Mouse (Mus musculus): ENCODE results near the gene Gsk3a.
A peak's percentile ranks its signal among the peaks of the same experiment; 100 is the strongest.

Gsk3a gene

DNA sequence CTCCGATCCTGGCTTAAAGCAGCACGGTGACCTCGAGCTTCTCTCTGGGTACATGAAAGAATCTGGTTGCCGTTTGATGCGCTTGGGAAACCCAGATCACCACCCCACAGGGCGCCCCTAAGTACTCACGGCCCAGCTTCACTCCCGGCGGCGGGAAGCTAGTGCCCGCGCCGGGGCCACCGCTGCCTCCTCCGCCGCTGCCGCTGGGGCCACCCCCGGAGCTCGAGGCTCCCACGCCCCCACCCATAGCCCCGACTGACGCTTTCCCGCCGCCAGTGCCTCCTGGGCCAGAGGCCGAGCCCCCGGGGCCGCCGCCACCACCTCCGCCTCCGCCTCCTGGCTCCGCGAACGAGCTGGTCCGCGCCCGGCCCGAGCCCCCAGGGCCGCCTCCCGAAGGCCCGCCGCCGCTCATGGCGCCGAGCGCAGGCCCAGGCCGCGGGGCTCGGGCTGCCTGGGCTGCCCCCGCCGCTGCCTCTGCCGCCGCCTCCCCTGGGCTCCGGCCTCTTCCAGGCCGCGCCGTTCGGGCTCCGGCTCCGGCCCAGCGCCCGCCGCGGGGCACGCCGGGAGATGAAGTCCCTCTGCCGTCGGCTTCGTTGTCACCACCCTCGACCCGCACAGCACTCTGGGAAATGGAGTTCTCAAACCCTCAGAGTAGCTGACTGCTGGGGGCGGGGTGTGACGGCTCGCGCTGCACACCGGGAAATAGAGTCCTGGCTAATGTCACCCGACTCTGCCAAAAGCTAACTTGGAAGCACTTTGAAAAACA is at the start of gene Gsk3a:
Gsk3a (minus strand) TSS at position 603 of the 766 bp plus-strand sequence.
- peak; percentile 95 for DNase-seq

DNA sequence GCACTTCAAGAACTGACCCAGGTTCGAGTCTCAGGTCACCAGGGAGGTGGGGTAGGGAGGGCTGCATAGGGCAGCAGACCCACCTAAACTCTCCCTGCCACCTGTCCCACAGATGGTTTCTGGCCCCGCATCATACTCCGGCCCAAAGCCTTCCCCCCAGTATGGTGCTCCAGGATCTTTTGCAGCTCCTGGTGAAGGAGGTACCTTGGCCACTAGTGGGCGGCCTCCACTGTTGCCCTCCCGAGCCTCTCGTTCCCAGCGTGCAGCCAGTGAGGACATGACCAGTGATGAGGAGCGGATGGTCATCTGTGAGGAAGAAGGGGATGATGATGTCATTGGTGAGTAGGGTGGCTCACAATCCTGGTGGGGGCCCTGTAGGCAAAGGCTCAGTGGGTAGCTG is 49.3 kb upstream of the Gsk3a start:
- no peak for DNase-seq

DNA sequence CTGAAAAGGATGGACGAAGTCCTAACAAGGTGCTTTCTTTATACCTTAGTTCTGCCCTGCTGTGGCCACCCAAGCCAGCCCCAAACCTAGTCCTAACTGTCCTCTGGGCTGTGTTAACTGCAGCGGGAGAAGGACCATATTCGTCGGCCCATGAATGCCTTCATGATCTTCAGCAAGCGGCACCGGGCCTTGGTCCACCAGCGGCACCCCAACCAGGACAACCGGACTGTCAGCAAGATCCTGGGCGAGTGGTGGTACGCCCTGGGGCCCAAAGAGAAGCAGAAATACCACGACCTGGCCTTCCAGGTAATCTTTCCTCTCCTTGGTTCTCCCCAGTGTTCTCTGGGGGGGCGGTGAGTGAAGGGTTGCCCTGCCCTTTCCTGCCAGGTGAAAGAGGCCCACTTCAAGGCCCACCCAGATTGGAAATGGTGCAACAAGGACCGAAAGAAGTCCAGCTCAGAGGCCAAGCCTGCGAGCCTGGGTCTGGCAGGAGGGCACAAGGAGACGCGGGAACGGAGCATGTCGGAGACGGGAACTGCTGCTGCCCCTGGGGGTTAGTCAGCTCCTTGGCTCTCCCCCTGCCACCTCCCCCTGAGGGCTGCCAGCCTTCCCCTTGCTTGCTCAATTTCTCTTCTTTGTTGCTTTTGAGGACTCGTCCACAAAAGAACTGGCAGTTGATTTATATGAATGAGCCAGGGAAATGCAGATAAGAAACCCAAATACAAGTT is 48.0 kb upstream of the Gsk3a start:
- no peak for DNase-seq

DNA sequence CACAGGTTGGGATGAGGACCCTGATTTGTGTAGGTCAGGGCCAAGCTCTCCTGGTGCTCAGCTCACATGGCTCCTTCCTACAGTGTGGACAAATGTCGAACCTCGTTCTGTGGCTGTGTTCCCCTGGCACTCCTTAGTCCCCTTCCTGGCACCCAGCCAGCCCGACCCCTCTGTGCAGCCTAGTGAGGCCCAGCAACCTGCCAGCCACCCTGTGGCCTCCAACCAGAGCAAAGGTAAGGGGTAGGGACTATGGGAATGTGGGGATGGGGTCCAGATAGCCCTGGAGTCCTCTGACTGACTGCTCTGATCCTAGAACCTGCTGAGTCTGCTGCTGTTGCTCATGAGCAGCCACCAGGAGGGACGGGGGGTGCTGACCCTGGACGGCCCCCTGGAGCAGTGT is 47.1 kb upstream of the Gsk3a start:
- peak; percentile 51 for DNase-seq

DNA sequence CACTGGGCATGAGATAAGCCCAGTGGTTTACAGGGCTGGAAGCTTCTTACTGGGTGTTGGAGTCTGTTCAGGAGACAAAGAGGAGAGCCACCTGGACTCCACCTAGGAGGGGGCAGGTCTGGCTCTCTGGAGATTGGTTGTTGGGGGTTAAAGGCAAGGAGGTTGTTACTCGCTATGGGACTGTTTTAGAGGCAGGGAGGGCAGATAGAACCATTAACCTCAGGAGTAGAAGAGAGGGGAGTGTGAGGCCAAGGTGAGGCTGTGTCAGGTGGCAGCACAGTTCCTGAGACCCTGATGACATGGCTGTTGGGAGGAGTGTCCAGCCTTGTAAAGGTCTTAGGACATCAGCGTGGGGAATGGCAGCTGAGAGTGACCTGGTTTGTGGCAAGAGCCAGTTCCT is 46.5 kb upstream of the Gsk3a start:
- DNase-seq, result no peak

DNA sequence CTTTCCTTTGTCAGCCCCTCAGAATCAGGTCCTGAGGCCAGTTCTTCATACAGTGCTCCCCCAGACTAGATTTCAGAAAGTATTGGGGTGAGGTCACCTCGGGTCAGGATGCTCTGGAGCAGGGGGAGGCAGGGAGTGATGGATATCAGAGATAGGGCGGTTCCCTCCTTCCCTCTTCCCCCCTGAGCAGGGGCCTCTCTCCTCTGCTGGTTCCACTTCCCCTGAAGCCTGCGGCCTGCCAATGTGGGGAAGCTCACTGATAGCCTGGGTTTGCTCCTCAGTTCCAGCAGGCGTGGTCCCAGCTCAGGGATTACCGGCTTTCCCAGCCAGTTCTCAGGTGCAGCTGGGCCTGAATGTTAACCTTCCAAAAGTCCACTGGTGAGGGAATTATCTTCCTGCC is 46.0 kb upstream of the Gsk3a start:
- DNase-seq, result no peak

DNA sequence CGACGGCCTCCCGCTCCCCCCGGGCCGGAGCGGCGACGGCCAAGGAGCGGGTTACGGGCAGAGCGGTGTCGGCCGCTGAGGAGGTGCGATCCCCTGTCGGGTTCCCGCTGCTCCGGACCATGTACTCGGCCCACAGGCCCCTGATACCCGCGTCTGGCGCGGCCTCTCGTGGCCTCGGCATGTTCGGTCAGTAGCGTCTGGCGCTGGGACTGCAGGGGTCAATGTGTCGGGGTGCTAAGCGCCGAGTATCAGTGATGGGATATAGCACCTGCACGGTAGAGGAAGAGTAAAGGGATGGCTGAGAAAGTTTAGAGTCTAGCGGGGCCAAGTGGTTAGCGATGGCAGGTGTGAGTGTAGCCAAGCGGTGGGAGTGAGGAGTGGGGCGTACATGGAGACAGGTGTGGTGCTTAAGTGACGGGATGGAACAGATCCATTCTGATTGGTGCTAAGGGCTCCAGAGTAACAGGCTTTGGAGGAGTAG is 45.1 kb upstream of the Gsk3a start:
- DNase-seq, result no peak

DNA sequence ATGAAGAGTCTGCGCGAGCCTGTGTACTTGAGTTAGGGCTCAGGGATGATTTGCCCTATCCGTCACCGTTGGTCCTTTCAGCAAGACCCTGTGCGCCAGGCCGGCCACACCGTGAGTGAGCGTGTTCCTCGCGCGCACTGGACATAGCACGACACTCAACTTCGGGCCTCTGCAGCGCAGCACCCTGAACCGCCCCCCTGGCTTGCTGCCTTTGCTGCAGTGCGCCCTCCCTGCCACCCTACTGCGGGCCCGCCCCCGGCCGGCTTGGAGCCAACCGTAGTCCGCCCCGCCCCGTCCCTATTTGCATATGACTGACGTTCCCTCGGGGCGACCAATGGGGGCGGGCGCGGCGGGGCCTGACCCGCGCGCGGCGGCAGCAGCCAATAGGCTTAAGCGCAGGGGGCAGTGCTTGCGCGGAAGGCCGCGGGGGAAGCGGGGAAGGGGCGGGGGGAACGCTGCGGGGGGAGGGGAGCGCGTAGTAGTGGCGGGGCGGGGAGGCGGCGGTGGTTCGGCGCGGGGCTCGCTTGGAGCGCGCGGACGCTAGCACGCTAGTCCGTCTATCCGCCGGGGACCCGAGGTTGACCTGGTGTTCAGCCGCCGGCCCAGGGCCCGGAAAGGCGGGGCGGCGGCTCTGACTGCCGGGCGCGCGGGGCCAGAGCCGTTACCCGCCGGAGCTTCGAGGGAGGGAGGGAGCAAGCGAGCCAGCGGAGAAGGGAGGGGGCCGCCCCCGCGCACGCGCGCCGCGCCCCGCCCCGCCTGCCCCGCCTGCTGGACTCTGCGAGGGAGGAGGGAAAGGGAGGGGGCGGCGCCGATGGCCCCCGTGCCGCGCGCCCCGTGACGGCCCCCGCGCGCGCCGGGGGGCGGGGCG is 44.3 kb upstream of the Gsk3a start:
- peak; percentile 98 for DNase-seq

DNA sequence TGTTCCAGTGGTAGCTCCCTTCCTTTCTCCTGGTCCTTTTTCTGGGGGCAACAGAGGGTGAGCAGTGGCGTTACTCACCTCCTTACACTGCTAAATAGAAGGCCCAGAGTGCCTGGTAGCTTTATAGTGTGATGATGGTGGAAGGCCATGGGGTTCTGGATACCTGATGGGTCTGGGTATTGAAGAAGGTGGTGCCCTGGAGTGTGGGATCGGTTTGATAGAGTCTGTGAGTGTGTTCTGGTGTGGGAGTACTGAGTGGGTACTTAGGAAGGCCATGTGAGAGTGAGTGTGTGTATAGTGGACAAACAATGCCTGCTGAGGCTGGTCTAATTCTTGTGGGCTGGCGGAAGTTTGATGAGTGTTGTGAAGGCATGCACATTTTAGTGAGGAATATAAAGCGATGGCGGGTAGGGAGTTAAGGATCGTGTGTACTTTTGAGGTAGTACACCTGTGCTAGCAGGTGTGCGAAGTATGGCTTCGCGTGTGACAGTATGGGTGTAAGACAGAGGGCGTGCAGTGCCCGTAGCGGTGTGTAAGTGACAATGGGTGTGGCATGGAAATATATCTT is 43.6 kb upstream of the Gsk3a start:
- no peak for DNase-seq

DNA sequence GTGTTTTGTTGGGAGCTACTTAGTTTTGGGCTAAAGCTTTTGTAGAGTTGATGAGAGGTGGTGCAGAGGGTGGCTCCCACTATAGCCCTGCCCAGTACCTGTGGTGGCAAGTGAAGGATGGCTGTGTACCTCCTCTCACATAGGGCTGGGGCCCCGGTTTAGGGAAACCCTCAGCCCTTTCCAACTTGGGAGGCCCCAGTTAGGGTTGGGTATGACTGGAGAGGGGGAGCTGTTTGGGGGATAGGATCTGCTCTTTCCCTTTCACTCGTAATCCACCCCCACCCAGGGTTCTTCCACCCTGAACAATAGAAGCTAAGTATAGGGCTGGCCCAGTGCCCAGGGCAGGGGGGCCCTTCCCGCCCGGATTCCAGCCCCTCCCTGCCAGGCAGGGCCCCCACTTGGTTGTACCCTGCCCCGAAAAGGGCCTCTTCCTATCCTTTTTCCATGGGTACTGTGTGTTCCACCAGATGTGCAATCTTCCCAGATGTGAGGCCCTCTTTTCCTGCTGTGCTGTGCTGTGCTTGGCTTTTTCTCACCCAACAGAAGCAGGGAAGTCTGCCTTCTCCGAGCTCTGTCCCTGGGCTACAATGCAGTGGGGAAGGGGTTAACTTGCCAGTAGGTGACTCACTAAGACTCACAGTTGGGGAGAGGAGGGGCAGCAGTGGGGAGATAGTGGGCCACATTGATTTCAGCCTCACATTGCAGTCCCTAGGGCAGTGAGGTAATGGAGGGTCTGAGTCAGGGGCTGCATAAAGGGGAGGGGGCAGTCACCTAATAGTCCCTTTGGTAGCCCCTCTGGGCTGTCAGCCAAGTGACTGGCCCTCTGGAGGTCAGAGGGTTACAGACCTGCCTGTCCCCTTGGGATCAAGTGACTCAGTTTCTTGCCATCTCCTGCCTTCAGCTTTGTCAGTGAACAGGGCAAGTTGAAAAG is 42.5 kb upstream of the Gsk3a start:
- DNase-seq, result no peak

DNA sequence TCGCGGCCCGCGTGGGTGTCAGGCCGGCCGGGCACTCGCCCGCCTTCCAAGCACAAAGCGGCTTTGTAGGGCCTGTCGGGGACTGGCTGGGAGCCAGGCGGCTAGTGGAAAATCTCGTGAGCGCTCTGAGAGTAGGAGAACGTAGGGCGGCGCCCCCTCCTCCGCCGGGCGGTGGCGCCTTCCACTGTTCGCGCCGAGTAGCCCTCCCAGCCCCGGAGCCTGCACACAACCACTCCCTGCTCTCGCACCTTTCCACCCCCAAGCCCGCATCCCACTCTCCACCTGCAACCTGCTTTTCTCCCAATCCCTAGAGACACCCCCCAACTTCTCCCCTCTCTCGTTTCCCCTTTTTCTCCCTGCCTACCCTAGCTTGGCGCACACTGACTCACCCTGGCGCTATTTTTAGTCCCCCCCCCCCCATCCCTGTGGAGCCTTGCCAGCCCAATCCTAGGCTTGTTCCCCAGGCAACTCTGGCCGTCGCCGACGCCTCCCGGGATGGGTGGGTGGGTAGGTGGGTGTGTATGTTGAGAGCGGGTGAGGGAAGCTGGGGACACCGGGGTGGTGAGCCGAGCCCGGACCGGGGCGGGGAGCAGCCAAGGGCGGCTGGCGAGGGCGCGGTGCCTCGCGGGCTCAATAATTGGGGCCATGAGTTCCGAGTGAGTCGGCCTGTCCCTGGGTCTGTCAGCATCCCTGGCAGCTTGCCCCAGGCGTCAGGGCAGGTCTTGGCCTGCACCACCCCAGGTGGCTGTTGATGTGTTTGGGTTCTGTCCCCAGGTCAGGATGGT is 41.6 kb upstream of the Gsk3a start:
- DNase-seq, result peak; percentile 95

DNA sequence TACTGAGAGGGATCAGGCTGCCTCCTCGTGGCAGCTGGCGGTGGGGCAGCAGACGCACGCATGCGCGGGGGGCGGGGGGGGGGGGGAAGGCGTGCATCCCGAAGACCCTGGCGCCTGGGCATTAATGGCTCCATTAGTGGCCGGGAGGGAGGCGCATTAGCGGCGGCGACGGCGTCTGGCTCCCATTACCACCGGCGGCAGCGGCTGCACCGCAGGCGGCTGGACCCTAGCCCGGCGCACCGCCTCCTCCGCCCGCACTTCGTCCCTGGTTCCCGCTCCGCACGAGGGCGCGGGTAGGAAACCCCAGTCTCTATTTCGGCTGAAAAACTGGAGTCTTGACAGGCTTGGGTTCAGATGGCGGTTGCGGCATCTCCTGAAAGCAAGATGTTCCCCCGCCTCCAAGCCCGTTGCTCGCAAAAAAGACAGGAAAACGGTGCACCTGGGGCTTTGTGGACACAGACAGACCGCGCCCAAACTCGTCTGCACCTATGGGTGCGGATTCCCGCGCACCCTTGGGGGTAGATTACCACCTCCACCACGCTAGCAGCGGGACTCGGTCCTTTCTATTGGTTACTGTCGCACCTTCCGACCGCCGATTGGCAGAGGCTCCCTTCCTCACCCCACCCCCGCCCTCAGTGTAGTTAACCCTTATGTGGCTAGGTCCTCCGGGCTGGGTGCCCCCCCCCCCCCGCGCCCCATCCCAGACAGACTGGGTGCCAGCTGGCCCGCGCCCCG is 40.9 kb upstream of the Gsk3a start:
- DNase-seq, result peak; percentile 83

DNA sequence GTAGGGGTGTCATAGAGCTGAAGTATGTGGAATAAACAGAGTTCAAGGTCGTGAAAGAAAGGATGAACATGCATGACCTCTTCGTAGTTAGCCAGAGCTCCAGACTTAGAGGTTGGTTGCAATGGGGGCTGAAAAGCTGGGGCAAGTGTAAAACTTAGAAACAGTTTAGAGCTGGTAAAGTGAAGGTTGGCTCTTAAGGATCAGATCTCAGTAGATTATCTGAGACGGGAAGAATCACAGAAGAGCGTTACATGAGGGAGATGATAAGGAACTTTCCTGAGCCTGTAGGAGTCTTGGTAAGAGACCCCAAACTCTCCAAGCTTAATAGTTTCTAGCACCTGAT is 40.3 kb upstream of the Gsk3a start:
- no peak for DNase-seq

DNA sequence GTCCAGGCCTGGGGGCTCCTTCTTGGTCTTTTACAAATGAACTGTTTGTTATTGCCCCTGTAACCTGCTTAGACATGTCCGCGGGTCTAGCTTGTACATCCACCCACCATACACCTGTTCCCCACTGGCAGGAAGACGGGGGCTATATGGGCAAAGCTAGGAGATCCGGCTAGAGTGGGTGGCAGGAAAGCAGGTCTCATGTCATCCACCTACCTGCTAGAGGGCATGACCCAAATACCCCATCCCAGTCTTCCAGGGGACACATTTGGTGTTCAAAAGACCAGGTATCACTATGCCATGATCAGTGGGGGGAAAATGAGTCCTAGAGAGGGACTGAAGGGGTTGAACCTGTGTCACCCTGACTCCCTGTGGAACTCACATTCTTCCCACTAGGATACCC is 39.8 kb upstream of the Gsk3a start:
- DNase-seq, result no peak

DNA sequence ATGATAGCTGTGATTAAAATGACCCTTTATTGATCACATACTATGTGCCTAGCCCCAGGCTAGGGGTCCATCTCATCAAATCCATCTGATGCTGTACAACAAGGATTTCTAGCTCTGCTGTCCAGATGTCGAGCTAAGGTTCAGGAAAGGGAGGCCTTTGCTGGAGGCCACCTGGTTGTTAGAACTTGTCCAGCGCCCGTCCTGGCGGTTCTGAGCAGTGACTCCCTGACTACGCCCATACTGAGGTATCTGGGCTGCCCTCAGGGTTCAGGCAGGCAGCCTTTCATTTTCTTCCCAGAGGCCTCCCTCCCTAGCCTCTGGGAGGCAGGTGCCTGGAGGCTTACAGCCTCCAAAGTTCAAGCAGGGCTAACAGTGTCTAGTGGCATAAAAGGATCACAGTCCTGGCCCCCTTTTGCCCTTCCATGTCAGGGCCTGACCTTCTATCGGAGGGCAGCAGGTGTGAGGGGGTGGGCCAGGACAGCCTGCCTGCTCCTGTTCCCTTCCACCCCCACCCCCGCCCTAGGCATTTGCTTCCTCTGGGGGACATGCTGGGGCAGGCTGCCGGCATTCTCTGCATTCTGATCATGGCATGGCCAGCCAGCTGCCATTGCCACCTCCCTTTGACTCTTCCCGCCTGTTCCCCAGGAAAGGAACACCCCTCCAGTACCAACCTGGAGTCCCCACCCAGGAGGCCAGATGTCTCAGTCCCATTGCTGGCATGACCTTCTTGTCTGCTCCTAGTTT is 38.1 kb upstream of the Gsk3a start:
- no peak for DNase-seq

DNA sequence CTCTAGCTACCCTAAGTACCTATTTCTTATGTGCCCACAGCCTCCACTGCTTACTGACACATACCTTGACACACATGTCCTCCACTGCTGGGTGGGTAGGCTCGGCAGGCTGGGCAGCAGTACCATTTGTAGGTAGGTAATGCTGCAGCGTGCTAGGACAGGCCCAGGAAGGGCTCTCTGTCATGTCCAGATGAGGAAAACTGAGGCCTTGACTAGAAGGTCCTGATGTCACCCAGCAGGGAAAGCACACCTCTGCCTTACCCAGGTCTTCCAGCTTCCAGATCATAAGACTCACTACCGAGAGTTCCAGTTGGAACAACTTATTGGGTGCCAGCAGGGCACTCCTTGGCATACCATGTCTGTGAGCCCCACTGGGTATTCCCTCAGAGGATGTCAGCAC is 37.3 kb upstream of the Gsk3a start:
- no peak for DNase-seq

DNA sequence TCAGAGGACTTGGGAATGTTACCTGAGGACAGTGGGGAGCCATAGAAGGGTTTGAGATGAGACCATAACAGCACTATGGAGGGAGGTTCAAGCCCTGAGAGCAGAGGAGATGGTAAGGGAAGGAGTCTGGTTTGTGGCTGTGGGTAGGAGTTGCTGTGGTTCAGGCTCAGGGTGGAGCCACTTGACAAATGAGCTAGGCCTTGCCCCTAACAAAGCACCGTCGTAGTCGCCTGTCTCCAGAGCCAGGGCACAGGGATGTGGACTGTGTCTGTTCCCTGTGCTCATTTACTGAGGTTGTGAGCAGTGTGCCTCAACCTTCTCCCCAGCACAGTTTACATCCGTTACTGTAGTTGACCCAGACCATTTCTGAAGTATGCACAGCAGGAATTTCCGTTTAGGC is 36.9 kb upstream of the Gsk3a start:
- DNase-seq, result no peak

DNA sequence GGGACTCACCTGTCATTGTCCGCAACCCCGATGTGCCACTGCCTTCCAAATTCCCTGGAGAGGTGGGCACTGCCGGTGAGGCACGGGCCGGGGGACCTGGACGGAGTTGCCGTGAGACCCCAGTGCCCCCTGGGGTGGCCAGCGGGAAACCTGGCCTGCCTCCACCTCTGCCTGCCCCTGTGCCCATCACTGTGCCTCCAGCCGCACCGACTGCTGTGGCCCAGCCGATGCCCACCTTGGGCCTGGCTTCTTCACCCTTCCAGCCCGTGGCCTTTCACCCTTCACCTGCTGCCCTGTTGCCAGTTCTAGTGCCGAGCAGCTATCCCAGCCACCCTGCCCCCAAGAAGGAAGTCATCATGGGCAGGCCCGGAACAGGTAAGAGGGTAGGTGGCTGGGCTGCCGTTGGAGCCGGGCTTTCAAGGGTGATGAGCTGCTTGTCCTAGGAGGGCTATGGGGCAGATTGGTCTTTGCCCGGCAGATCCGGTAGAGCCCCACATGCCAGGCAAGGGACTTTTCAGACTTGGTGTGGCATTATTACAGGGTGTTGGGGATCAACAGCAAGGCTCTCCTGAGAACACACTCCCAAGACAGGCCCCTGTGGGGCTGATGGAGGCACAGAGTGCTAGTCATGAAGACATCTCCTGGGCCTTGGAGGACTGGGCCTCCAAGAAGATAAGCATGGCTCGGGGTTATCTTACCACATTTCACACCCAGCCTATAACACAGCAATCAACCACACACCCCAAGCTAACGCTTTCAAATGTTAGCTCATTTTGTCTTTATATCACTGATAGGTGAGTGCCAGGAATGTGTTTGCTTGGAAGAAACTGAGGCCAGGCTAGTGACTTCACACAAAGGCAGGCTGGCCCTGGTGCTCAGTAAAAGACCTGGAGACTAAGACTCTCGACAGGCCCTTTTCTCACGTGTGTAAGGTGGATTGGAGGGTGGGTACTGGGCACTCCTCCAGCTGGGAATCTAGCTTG is 35.9 kb upstream of the Gsk3a start:
- no peak for DNase-seq

Measured in right cerebral cortex, postnatal 14 days (tissue).